Mouse (Mus musculus) frontal cortex, adult (tissue): ENCODE data around the gene Acmsd.
"Not testable (repeated sequence)": the region's sequence is repeated elsewhere in the genome, so short reads cannot be mapped to it uniquely, and the experiment has no call there.

ENCODE experiments used
- ATAC-seq: cut with Nextera tagmentation; 2 replicates; pipeline ENCODE4 v1.9.2; 2017; ENCODE audit warnings: mild to moderate bottlenecking, moderate library complexity, mixed read lengths; ENCODE audit not compliant: low TSS enrichment

Gene Acmsd

GRCm38 (mm10) chr1:127729096-127729495 lies at the start of gene Acmsd:
TSS of gene Acmsd (plus strand) at chr1:127729413.
- ATAC-seq: no peak

GRCm38 (mm10) chr1:127679498-127680133 lies 49.6 kb upstream of the Acmsd start, which contains the start of gene Tmem163:
TSS of gene Tmem163 (minus strand) at chr1:127679548.
- no peak for ATAC-seq

- ATAC-seq: peak; percentile 59; the same call in 1 of the 2 replicates
Measured at GRCm38 (mm10) chr1:127696533-127696932, 32.7 kb upstream of the Acmsd start.

GRCm38 (mm10) chr1:127702187-127702586 lies 27.0 kb upstream of the Acmsd start:
- no peak for ATAC-seq

GRCm38 (mm10) chr1:127706269-127706668 lies 22.9 kb upstream of the Acmsd start:
- no peak for ATAC-seq

GRCm38 (mm10) chr1:127716441-127716840 lies 12.8 kb upstream of the Acmsd start:
- peak; percentile 95 for ATAC-seq

GRCm38 (mm10) chr1:127718290-127718689 lies 10.9 kb upstream of the Acmsd start:
- no peak for ATAC-seq

GRCm38 (mm10) chr1:127723596-127723995 lies 5.6 kb upstream of the Acmsd start:
- ATAC-seq: no peak

- no peak for ATAC-seq
Measured at GRCm38 (mm10) chr1:127731086-127731485, 1.9 kb downstream of the Acmsd start.

GRCm38 (mm10) chr1:127732435-127732834 lies 3.2 kb downstream of the Acmsd start:
- no peak for ATAC-seq

- ATAC-seq: no peak
Measured at GRCm38 (mm10) chr1:127732841-127733240, 3.6 kb downstream of the Acmsd start.

- ATAC-seq: no peak
Measured at GRCm38 (mm10) chr1:127735356-127735755, 6.1 kb downstream of the Acmsd start.

GRCm38 (mm10) chr1:127750401-127751102 lies 21.3 kb downstream of the Acmsd start:
- ATAC-seq: no peak

- no peak for ATAC-seq
Measured at GRCm38 (mm10) chr1:127755806-127756205, 26.6 kb downstream of the Acmsd start.

- no peak for ATAC-seq
Measured at GRCm38 (mm10) chr1:127756331-127757163, 27.3 kb downstream of the Acmsd start.

GRCm38 (mm10) chr1:127757164-127757545 lies 27.9 kb downstream of the Acmsd start:
- not testable (repeated sequence) for ATAC-seq

- ATAC-seq: no peak
Measured at GRCm38 (mm10) chr1:127765468-127765867, 36.3 kb downstream of the Acmsd start.

- ATAC-seq: no peak
Measured at GRCm38 (mm10) chr1:127766741-127767140, 37.5 kb downstream of the Acmsd start.

- peak; percentile 14 for ATAC-seq
Measured at GRCm38 (mm10) chr1:127773198-127773802, 44.1 kb downstream of the Acmsd start.

GRCm38 (mm10) chr1:127773803-127774500 lies 44.7 kb downstream of the Acmsd start, which contains the start of gene Ccnt2:
TSS of gene Ccnt2 (plus strand) at chr1:127774164.
- ATAC-seq: peak; percentile 96

GRCm38 (mm10) chr1:127774501-127774880 lies 45.3 kb downstream of the Acmsd start:
- ATAC-seq: peak; percentile 54
